Mouse (Mus musculus) ovary, postnatal 36 days (tissue): ENCODE measurements at regions not wholly inside any gene's neighbourhood (a gene's known extent, or its start where the extent isn't known, plus 50 kb on each side); places are given as distances from the start of the nearest gene placed in this dataset.
"Not testable (repeated sequence)": the region's sequence is repeated elsewhere in the genome, so short reads cannot be mapped to it uniquely, and the experiment has no call there.

Experiments
- DNase-seq: peaks from one replicate; pipeline ENCODE4 v3.0.0; 2022; ENCODE audit warnings: low spot score, mixed read lengths

DNA sequence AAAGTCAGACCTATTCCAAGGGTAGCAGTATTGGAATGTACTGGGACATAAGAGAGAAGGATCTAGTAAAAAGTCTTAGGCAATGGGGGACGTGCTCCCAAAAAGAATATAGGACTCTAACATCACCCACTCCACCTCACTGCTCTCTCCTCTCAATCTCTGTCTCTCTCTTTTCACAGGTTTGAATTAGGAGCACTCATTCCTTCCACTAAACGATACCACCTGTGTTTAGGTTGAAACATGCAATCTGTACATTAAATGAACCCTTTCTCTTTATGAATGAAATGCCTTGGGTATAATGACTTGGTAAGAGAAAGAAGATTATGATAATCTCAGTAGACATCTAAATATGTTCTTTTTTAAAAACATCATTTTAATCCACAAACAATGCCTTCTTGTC lies 129.4 kb downstream of the Zpld1 start:
- DNase-seq, result no peak

DNA sequence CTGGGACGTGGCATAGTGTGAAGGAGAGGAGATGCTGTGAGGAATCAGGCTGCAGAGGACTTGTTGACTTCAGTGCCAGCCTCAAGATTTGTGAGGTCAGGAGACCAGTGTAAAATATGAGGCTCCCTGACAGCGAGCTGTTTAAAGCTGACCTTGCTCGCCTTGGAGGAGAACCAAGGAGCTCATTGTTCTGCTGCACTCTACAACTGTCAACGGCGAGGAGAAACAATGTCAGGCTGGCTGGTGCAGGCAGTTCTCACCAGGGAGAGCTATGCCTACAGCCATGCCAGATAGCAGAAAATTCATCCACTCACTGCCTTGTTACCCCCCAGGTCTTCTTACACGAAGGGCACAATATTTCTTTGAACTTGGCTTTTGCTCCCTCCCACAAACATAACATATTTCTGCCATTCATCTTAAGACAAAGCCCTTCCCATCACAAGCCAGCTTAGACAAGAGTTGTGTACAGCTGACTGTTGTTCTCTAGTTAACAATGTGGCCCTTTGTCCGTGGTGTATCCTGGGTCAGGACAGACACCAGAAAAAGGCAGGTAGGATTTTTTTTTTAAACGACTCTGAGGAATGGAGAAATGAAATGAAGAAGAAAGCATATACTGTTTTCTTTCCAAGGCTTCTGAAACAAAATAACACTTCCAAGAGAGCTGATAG lies 131.5 kb downstream of the Zpld1 start:
- DNase-seq, result peak; percentile 4

DNA sequence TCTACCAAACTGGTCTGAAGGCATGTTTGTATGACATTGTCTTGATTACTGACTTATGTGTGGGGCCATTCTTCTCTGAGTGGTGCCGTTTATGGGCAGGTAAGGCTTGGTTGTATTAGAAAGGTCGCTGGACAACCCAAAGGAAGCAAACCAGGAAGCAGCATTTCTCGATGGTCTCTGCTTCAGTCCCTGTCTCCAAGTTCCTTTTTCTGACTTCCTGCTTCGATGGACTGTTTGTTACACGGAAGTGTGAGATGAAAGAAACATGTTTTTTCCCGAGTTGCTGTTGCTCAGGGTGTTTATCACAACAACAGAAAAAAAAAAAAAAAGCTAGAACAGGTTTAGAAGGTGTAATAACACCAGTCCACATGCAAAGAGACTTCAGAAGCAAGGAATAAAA lies 134.9 kb downstream of the Zpld1 start:
- DNase-seq, result no peak

DNA sequence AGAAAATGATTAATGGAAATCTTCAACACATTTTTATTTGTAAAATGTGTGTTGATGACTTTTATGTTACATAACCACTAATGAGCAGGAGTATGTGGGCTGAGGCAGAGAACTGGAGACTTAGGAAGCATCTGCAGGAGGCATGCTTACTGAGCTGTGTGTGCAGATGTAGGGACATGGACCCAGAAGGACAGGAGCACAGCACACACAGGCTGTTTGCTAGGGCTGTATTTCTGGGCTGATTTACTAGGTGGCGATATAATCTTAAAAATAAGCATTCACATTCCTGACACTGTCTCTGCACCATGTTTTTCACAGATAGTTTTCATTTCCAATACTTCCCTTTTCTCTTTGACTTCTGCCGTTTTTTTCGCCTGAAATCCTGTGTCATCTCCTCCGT lies 146.1 kb downstream of the Zpld1 start:
- no peak for DNase-seq

DNA sequence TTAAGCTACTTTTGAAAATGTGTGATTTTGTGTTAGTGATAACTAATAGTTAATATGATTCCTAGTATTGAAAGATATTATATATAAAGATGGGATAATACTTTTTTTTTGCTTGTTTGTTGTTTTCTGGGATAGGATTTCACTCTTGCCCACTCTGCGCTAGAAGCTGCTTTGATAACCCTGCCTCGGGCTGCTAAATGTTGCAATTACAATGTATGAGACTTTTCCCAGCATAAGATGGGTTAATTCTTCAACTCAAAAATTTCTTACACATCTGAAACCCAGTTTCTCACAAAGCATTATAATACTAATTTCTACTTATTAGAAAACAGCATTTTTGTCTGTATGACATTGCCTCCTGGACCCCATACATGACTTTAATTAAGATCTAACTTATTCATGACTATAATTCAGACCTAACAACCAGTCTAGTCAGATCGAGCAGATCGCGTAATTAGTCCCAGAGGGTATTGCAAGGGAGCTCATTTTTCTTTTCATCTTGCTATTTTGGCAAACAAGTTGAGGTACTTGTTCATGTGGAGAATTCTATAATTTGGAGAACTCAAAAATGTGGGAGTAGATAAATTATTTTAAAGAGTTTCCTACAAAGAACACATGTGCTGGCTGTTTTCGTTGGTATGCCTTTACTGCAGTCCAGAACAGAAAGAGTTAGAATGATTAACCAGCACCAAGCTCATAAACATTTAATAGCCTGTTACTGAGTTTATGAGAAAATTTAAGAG lies 155.2 kb downstream of the Zpld1 start:
- DNase-seq, result no peak

DNA sequence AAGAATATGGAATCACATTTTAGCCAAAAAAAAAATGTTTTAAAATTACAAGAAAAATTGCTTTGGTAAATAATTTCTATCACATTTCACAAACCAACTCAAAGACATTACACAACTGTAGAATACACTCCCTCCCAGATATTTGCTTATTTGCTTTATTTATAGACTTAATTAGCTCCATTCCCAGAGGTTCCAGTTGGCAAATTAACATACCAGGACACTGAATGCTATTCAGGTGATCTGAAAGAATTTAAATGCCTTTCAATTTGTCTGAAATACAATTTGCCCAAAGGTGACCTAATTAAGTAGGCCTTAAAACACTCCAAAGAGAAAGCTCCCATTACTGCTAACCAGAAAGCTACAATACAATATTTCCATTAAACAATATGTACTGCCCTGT lies 162.8 kb downstream of the Zpld1 start:
- DNase-seq, result no peak

- DNase-seq, result no peak
Measured at GRCm38 (mm10) chr16:55097651-55098050, 200.1 kb downstream of the Zpld1 start.

GRCm38 (mm10) chr16:55087461-55087860 lies 210.3 kb downstream of the Zpld1 start:
- DNase-seq, result no peak

GRCm38 (mm10) chr16:55076172-55076571 lies 221.6 kb downstream of the Zpld1 start:
- no peak for DNase-seq

- no peak for DNase-seq
Measured at GRCm38 (mm10) chr16:55039777-55040176, 258.0 kb downstream of the Zpld1 start.

- no peak for DNase-seq
Measured at GRCm38 (mm10) chr16:55001661-55002289, 296.0 kb downstream of the Zpld1 start.

GRCm38 (mm10) chr16:54991595-54992240 lies 306.1 kb downstream of the Zpld1 start:
- DNase-seq, result no peak

GRCm38 (mm10) chr16:54983759-54984218 lies 314.0 kb downstream of the Zpld1 start:
- peak; percentile 33 for DNase-seq

DNA sequence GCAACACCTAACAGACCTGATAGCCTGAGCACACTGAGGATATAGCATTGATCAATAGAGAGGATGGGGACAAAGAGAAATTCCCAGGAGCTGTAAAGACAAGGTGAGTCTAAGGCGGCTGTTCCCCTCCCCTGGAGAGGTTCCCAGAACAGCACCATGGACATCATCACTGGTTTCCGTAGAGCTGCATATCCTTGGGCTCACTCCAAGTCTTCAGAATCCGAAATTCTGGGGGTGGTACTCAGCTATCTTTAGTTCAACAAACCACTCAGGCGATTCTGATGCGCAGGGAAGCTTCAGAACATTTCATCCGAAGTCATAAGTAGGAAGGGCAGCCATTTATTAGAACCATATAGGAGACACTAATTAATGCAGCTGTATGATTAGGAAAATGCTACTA lies 327.4 kb downstream of the Zpld1 start:
- no peak for DNase-seq

GRCm38 (mm10) chr16:54943808-54944315 lies 353.9 kb downstream of the Zpld1 start:
- DNase-seq, result no peak

- DNase-seq, result no peak
Measured at GRCm38 (mm10) chr16:54928259-54928658, 369.5 kb downstream of the Zpld1 start.

DNA sequence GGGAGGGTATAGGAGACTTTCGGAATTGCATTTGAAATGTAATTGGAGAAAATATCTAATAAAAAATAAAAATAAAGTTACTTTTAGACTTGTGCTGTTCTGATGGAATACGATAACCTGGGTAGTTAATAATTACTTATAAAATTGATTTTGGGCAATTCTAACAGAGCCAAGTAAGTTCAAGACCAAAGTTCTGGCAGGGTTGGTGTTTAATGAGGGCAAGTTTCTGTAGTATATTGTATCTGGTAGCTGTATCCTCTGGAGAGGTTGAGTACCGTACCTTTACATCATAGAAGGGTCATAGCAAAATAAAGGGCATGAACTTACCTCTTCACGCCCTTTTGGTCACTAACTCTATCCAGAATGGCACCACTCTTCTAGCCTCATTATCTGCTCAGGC lies 394.9 kb downstream of the Zpld1 start:
- no peak for DNase-seq

DNA sequence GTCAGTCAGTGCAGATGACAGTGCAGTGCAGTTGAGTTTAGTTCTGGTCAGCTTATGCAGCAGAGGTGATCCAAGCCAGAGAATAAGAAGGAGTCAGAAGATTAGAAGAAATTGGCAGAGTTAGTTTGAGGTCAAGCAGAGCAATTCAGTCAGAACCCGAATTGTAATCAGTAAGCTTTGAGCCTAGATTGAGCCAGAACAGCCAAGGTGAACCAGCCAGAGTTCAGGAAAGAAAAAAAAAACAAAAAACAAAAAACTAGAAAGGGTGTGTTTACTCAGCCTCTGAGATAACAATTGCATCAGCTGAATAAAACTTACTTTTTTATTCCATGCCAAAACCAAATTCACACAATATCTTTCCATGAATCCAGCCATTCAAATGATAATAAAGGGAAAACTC lies 396.3 kb downstream of the Zpld1 start:
- no peak for DNase-seq

GRCm38 (mm10) chr16:54894661-54895060 lies 403.1 kb downstream of the Zpld1 start:
- no peak for DNase-seq

GRCm38 (mm10) chr16:54857369-54857768 lies 440.4 kb downstream of the Zpld1 start:
- DNase-seq, result no peak

DNA sequence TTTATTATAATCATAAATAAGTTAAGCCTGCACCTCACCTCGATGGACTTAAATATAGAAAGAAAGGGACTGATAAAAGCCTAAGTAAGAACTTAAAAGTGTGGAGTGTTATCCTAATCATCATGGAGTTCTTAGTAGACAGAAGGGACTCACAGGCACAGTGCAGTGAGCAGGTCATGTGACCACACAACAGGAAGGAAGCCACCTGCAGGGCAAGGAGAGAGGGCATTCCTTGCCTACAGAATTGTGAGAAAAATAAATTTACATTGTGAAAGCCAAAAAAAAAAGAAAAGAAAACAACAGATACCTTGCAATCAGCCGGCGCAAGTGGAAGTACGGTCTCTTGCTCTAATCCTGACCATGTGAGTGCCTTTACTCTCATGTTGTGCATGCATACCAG lies 454.8 kb downstream of the Zpld1 start:
- DNase-seq, result not testable (repeated sequence)
